Mouse (Mus musculus): ENCODE results near the gene Acat2. TPM values are rescaled to one million over a fixed set of nuclear protein-coding genes. Genes with fewer than 3 reads are reported as not detected.

Acat2 gene
- polyA plus RNA-seq (2017; shearing (Covaris generic)) = 10 to 100 TPM; 27.6 to 54.4 TPM

GRCm38 (mm10) chr17:12960331-12960873 lies at the start of gene Acat2:
Acat2 (minus strand) TSS chr17:12960747.

GRCm38 (mm10) chr17:13006546-13006945 lies 46.0 kb upstream of the Acat2 start, which contains the start of gene Sod2:
Sod2 (plus strand) TSS chr17:13006846.

GRCm38 (mm10) chr17:12994069-12994468 lies 33.5 kb upstream of the Acat2 start, which contains the start of gene Wtap:
Wtap (minus strand) TSS chr17:12994169.

GRCm38 (mm10) chr17:12940151-12940805 lies 20.3 kb downstream of the Acat2 start, which contains the start of gene Acat3:
Acat3 (minus strand) TSS chr17:12940600.

GRCm38 (mm10) chr17:12915881-12916583 lies 44.5 kb downstream of the Acat2 start, which contains the start of gene Mrpl18:
Mrpl18 (minus strand) TSS chr17:12916345.

GRCm38 (mm10) chr17:12915488-12915880 lies 45.1 kb downstream of the Acat2 start, which contains the start of gene Tcp1:
Tcp1 (plus strand) TSS chr17:12915701.

GRCm38 (mm10) chr17:12909361-12910280 lies 50.9 kb downstream of the Acat2 start, which contains the start of gene Pnldc1:
Pnldc1 (minus strand) TSS chr17:12910230.

Other genes with a start within 250 kb of the Acat2 start
- gene Igf2r, start 191.1 kb downstream of the Acat2 start, polyA plus RNA-seq (2017; shearing (Covaris generic)) = 10 to 100 TPM; 29.0 to 38.6 TPM
- under 1 TPM; 0.16 to 0.17 TPM for gene Mas1, start 92.6 kb downstream of the Acat2 start, polyA plus RNA-seq (2017; shearing (Covaris generic))
- under 1 TPM in 1 of 2 experiments, not detected in 1; 0.66 TPM for gene Mrgprh, start 84.7 kb downstream of the Acat2 start, polyA plus RNA-seq (2017; shearing (Covaris generic))
- 1 to 10 TPM in 1 of 2 experiments, under 1 TPM in 1; 0.98 to 2.4 TPM for gene Pnldc1, start 50.5 kb downstream of the Acat2 start, polyA plus RNA-seq (2017; shearing (Covaris generic))
- 100 to 1,000 TPM; 172 to 203 TPM for gene Tcp1, start 45.0 kb downstream of the Acat2 start, polyA plus RNA-seq (2017; shearing (Covaris generic))
- 100 to 1,000 TPM; 108 to 134 TPM for gene Mrpl18, start 44.4 kb downstream of the Acat2 start, polyA plus RNA-seq (2017; shearing (Covaris generic))
- gene Acat3, start 20.1 kb downstream of the Acat2 start, polyA plus RNA-seq (2017; shearing (Covaris generic)) = 1 to 10 TPM in 1 of 2 experiments, under 1 TPM in 1; 0.47 to 1.3 TPM
- 10 to 100 TPM; 70.8 to 89.0 TPM for gene Wtap, start 33.4 kb upstream of the Acat2 start, polyA plus RNA-seq (2017; shearing (Covaris generic))
- 100 to 1,000 TPM in 1 of 2 experiments, 10 to 100 TPM in 1; 99.0 to 110 TPM for gene Sod2, start 46.1 kb upstream of the Acat2 start, polyA plus RNA-seq (2017; shearing (Covaris generic))
- gene Gpr31b, start 91.5 kb upstream of the Acat2 start, polyA plus RNA-seq (2017; shearing (Covaris generic)) = not detected
- gene Tcp10b, start 100.4 kb upstream of the Acat2 start, polyA plus RNA-seq (2017; shearing (Covaris generic)) = under 1 TPM in 1 of 2 experiments, not detected in 1; 0.53 TPM
- under 1 TPM in 1 of 2 experiments, not detected in 1; 0.73 TPM for gene Unc93a, start 171.1 kb upstream of the Acat2 start, polyA plus RNA-seq (2017; shearing (Covaris generic))

All from inflammation-experienced regulatory T-cells (primary cell).